Mouse (Mus musculus): Measurements from ENCODE around the gene Stat4. TPM values are rescaled to one million over a fixed set of nuclear protein-coding genes. Genes with fewer than 3 reads are reported as not detected.
A peak's percentile ranks its signal among the peaks of the same experiment; 100 is the strongest.

Gene Stat4
- polyA plus RNA-seq, 1 experiment from 2014 or later = 1.2 TPM

DNA sequence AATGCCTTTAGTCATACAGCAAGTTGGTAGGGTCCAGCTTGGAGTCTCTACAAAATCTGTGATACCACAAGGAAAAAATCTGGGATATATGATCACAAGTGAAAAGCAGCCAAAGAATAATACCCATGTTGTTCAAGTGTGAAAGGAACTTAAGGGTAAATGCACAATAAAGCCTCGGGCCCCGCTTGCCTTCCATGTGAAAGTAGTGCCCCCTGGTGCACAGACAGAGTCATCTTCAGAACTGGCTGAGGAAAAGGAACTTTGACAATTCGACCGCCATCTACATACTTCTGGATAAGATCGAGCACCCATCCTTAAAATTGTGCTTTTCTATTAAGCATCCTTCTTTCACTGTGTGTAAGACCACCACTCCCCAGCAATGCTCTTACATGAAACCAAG lies 11.6 kb downstream of the Stat4 start:
- H3K4me2 ChIP-seq (replicated peaks) = no peak overlapping the region
- H3K4me1 ChIP-seq (replicated peaks) = 0 out of 2 replicates have a peak, but pooled peaks cover 4% of the 10 kb centered on the region
- H3K4me3 ChIP-seq (replicated peaks) = no peak overlapping the region
- no peaks in the 10 kb centered on the region for H3K36me3 ChIP-seq
- H3K9me3 ChIP-seq = no peaks in the 10 kb centered on the region
- WGBS = 50% methylated on average over 5 of the region's 5 CpGs
- H3K27ac ChIP-seq = no peak overlapping the region
- no peak for ATAC-seq
- no peak overlapping the region for H3K9ac ChIP-seq (replicated peaks)
- H3K27me3 ChIP-seq = no peaks in the 10 kb centered on the region

DNA sequence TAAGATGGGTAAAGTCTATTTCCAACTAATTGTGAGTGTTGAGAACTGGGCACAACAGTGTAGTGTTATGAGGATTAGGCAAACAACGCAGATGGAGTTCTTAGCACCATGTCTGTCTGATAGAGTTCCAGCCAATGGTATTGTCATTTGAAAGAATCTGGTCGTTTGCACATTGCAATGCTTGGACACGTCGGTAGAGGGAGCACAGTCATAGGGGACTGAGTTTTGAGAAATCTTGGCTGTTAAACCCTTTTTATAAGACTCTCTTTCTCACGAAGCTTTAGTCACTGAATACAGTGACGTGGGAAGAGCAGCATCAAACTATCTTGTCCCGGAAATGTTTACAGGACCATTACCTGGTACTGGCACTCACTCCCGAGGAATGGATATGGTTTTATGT lies 17.1 kb downstream of the Stat4 start:
- H3K4me2 ChIP-seq (replicated peaks) = no peak overlapping the region
- 27% methylated on average over 8 of the region's 8 CpGs for WGBS
- peaks cover 10% of the 10 kb centered on the region for H3K4me1 ChIP-seq (replicated peaks)
- H3K9me3 ChIP-seq = no peaks in the 10 kb centered on the region
- peaks cover 12% of the 10 kb centered on the region; the same call in 1 of the 2 replicates for H3K27me3 ChIP-seq
- no peaks in the 10 kb centered on the region for H3K36me3 ChIP-seq
- H3K27ac ChIP-seq = no peak overlapping the region
- peak; percentile 60; the same call in 1 of the 2 replicates for ATAC-seq
- H3K9ac ChIP-seq (replicated peaks) = no peak overlapping the region
- no peak overlapping the region for H3K4me3 ChIP-seq (replicated peaks)

DNA sequence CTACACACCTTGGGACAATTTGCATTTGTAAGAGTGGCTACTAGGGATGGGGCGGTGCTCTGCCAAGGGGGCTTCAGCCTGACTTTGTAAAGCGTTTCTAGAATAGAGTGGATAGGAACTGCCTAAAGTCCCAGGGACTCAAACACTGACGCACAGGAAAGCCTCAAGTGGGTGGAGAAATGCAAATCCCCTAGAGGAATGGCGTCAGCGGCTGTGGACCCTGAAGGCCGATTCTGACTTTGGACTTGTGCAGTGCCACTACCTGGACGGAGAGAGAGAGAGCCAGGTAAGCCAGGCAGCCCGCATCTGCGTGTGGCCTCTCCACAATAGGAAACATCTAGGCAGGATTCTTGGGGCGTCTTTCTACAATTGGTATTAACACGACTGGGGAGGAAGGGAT lies 21.5 kb downstream of the Stat4 start:
- 2% methylated on average over 11 of the region's 11 CpGs for WGBS
- Histone ChIP-seq H3K4me1 (replicated peaks) (peaks cover 12% of the 10 kb centered on the region), H3K36me3 (no peaks in the 10 kb centered on the region), H3K4me2 (replicated peaks) (peak overlapping the region; percentile 53), H3K9me3 (no peaks in the 10 kb centered on the region), H3K27ac (no peak overlapping the region), H3K4me3 (replicated peaks) (peak overlapping the region; percentile 33), H3K9ac (replicated peaks) (peak overlapping the region; percentile 32; the same call in 1 of the 2 replicates), H3K27me3 (peaks cover 19% of the 10 kb centered on the region; the same call in 1 of the 2 replicates)
- ATAC-seq = no peak

DNA sequence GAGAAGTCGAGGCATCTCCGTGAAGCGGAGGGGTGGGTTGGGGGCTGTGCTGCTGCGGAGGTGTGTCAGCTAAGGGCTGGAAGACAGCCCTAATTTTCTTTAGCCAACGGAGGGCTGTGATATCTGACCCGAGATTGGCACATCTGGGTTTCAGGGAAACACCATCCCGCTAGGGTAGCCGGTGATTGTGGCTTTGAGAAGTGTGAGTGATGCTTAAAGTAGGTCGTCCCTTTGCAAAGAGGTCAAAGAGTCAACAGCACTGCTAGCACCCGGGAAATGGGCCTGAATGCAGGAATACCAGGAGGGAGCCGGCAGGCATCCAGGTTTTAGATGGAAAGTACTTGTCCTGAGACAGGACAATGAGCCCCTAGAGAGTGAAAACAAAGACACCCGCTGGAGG lies 22.0 kb downstream of the Stat4 start:
- peak overlapping the region; percentile 53 for H3K4me2 ChIP-seq (replicated peaks)
- H3K4me3 ChIP-seq (replicated peaks) = peak overlapping the region; percentile 33
- no peak for ATAC-seq
- peaks cover 19% of the 10 kb centered on the region; the same call in 1 of the 2 replicates for H3K27me3 ChIP-seq
- no peaks in the 10 kb centered on the region for H3K9me3 ChIP-seq
- 3% methylated on average over 12 of the region's 12 CpGs for WGBS
- H3K9ac ChIP-seq (replicated peaks) = 0 out of 2 replicates have a peak overlapping the region, but pooled peaks have one; percentile 32
- H3K4me1 ChIP-seq (replicated peaks) = peaks cover 12% of the 10 kb centered on the region
- H3K27ac ChIP-seq = no peak overlapping the region
- no peaks in the 10 kb centered on the region for H3K36me3 ChIP-seq

DNA sequence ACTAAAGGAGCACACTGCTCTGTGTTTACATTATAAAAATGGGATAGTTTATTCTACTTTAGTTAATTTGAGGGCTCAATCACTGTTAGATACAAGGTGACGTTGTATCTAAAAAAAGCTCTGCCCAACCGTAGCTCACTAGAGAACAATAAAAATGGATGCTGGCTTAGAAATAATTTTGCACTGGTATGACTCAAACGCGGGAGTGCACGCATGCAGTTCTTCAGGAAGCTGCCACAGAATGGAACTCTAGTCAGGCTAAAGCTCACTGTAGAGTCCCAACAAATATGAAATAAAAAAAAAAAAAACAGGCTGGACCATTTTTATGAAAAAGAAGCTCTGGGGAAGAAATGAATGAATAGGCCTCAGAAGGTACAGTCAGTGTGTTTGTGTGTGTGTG lies 23.8 kb downstream of the Stat4 start:
- peaks cover 19% of the 10 kb centered on the region; the same call in 1 of the 2 replicates for H3K27me3 ChIP-seq
- ATAC-seq = no peak
- 96% methylated on average over 5 of the region's 5 CpGs for WGBS

DNA sequence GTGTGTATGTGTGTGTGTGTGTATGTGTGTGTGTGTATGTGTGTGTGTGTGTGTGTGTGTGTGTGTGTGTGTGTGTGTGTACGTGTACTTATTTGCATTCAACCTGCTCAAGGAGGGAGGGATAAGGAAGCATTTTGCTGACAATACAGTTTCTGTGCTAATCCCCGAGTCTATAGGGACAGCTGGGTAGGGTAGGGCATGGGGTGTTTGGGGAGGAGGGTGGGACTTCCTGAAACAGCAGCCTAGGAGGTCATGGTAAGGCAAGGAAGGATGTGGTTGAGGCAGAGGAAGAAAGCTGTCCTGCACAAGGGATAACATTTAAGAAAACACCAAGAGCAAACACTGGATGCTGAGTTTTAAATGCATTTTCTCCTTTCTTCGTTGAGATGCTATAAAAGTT lies 24.3 kb downstream of the Stat4 start:
- Histone ChIP-seq H3K4me2 (replicated peaks) (no peak overlapping the region), H3K9me3 (no peaks in the 10 kb centered on the region), H3K36me3 (no peaks in the 10 kb centered on the region), H3K27me3 (peaks cover 19% of the 10 kb centered on the region; the same call in 1 of the 2 replicates), H3K4me3 (replicated peaks) (no peak overlapping the region), H3K9ac (replicated peaks) (no peak overlapping the region), H3K27ac (no peak overlapping the region), H3K4me1 (replicated peaks) (peaks cover 12% of the 10 kb centered on the region)
- 64% methylated on average over 2 of the region's 3 CpGs for WGBS
- no peak for ATAC-seq

More for the DNA sequence above, 23.8 kb downstream of the Stat4 start:
- no peak overlapping the region for H3K9ac ChIP-seq (replicated peaks)
- H3K4me2 ChIP-seq (replicated peaks) = no peak overlapping the region
- no peak overlapping the region for H3K4me3 ChIP-seq (replicated peaks)
- H3K27ac ChIP-seq = no peak overlapping the region
- H3K36me3 ChIP-seq = no peaks in the 10 kb centered on the region
- H3K4me1 ChIP-seq (replicated peaks) = peaks cover 12% of the 10 kb centered on the region
- no peaks in the 10 kb centered on the region for H3K9me3 ChIP-seq

DNA sequence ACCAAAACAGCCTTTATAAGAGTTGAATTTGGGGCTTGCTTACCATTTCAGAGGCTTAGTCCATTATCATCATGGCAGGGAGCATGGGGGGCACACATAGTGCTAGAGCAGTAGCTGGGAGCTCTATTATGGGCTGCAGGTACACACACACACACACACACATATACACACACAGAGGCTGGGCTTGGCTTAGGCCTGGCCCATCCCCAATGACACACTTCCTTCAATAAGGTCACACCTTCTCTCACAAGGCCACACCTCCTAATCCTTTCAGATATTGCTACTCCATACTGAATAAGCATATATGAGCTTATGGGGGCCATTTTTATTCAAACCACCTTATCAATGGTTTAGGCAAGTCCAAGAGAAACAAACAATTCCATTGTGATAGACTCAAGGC lies 25.3 kb downstream of the Stat4 start:
- H3K4me1 ChIP-seq (replicated peaks) = peaks cover 12% of the 10 kb centered on the region
- H3K4me2 ChIP-seq (replicated peaks) = no peak overlapping the region
- H3K27me3 ChIP-seq = peaks cover 19% of the 10 kb centered on the region; the same call in 1 of the 2 replicates
- no peaks in the 10 kb centered on the region for H3K36me3 ChIP-seq
- H3K9me3 ChIP-seq = no peaks in the 10 kb centered on the region
- no peak for ATAC-seq
- no peak overlapping the region for H3K4me3 ChIP-seq (replicated peaks)
- no peak overlapping the region for H3K27ac ChIP-seq
- no peak overlapping the region for H3K9ac ChIP-seq (replicated peaks)

DNA sequence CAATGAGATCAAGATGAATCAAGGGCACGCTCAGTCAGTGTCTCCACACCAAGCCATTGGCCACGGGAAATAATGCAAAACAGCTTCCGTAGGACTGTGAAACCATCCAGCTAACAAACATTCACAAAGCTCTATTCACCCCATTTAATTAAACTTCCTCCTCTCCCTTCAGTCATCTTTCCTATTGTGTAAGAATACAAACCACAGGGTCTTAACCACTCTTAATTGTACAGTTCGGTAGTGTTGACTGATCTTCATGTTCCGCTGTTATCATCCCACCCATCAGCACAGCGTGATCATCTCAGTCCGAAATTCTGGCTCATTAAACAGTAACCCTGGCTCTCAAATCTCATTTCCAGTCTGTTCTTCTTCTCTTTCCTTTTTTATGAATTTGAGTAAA lies 25.8 kb downstream of the Stat4 start:
- Histone ChIP-seq H3K9me3 (no peaks in the 10 kb centered on the region), H3K4me2 (replicated peaks) (no peak overlapping the region), H3K9ac (replicated peaks) (no peak overlapping the region), H3K27ac (no peak overlapping the region), H3K4me1 (replicated peaks) (peaks cover 12% of the 10 kb centered on the region), H3K36me3 (no peaks in the 10 kb centered on the region), H3K4me3 (replicated peaks) (no peak overlapping the region), H3K27me3 (peaks cover 15% of the 10 kb centered on the region; the same call in 1 of the 2 replicates)
- 87% methylated on average over 7 of the region's 7 CpGs for WGBS
- no peak for ATAC-seq

DNA sequence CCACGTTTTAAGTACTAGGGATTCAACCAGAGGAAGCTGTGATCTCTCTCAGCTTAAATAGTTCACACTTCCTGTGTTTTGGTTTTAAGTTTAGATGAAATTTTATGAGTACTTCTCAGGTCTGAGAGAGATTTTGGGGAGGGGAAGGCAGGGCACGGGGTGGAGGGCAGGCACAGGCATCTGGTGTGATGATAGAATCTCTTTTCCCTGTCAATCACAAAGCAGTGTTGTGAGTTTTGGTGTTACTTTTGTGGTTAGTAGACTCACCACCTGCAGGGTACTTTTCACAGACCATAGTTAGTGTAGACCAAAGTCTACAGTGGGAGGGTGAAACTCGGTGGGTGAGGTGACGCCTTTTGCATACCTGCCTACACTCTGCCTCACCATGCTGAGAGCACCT lies 32.7 kb downstream of the Stat4 start:
- Histone ChIP-seq H3K9me3 (no peaks in the 10 kb centered on the region), H3K4me1 (replicated peaks) (no peaks in the 10 kb centered on the region), H3K27me3 (no peaks in the 10 kb centered on the region), H3K4me2 (replicated peaks) (no peak overlapping the region), H3K9ac (replicated peaks) (no peak overlapping the region), H3K27ac (no peak overlapping the region), H3K36me3 (no peaks in the 10 kb centered on the region), H3K4me3 (replicated peaks) (no peak overlapping the region)
- no peak for ATAC-seq
- WGBS = 81% methylated on average over 4 of the region's 4 CpGs

DNA sequence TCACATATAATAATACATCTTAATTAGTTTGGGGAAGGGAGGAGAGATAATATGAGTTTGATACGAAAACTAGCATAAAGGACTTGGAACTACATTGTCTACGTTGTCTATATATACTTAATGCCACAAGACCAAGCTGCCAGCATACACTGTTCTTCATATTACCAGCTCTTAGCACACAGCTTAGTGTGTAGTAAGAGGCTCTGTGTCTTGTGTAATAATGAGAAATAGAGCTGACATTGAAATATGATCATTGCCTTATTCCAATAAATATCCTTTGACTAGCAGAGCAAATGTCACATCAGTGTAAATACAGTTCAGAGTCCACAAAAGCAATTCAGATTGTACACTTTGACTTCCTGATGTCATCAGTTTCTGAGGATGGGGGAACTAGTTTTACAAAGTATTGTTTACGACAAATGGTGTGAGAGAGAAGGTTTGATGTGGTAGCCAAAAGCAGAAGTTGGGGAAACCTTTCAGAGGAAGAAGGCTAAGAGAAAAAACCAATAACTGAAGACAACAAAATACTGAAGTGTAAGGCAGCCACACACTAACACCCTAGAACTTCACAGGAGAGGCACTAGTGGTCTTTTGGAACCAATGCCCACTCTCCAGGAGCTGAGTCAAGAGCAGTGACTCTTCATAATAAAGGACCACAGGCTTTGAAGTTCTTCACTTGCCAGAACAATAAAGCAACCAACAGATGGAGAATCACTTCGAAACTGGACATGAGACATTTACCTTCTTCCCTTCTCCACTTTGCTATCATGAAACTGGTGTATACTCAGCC lies 35.2 kb downstream of the Stat4 start:
- Histone ChIP-seq H3K27ac (no peak overlapping the region), H3K27me3 (no peaks in the 10 kb centered on the region), H3K4me3 (replicated peaks) (no peak overlapping the region), H3K4me2 (replicated peaks) (no peak overlapping the region), H3K4me1 (replicated peaks) (no peaks in the 10 kb centered on the region), H3K36me3 (no peaks in the 10 kb centered on the region), H3K9me3 (no peaks in the 10 kb centered on the region), H3K9ac (replicated peaks) (no peak overlapping the region)
- 93% methylated on average over 4 of the region's 4 CpGs for WGBS
- ATAC-seq = no peak

DNA sequence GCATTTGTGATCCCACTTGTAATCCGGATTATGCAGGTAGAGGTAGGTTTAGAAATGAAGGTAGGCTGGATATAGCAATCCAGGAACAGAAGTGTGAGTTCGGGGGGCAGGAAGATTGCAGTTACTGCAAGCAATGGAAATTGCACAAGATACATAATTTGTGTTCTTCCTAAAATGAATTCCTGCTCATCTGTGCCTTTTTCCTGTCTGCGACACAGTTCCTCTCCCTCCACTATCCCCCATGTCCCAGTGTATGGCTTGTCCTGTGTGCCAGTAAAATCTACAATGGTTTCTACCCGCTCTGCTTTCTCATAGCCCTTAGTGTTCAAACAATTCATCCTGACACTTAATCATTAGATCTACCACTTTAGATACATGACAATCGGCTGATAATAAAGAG lies 41.7 kb downstream of the Stat4 start:
- Histone ChIP-seq H3K4me2 (replicated peaks) (no peak overlapping the region), H3K36me3 (no peaks in the 10 kb centered on the region), H3K27ac (no peak overlapping the region), H3K4me3 (replicated peaks) (no peak overlapping the region), H3K9me3 (no peaks in the 10 kb centered on the region), H3K27me3 (no peaks in the 10 kb centered on the region), H3K9ac (replicated peaks) (no peak overlapping the region), H3K4me1 (replicated peaks) (no peaks in the 10 kb centered on the region)
- WGBS = 90% methylated on average over 5 of the region's 5 CpGs
- no peak for ATAC-seq

DNA sequence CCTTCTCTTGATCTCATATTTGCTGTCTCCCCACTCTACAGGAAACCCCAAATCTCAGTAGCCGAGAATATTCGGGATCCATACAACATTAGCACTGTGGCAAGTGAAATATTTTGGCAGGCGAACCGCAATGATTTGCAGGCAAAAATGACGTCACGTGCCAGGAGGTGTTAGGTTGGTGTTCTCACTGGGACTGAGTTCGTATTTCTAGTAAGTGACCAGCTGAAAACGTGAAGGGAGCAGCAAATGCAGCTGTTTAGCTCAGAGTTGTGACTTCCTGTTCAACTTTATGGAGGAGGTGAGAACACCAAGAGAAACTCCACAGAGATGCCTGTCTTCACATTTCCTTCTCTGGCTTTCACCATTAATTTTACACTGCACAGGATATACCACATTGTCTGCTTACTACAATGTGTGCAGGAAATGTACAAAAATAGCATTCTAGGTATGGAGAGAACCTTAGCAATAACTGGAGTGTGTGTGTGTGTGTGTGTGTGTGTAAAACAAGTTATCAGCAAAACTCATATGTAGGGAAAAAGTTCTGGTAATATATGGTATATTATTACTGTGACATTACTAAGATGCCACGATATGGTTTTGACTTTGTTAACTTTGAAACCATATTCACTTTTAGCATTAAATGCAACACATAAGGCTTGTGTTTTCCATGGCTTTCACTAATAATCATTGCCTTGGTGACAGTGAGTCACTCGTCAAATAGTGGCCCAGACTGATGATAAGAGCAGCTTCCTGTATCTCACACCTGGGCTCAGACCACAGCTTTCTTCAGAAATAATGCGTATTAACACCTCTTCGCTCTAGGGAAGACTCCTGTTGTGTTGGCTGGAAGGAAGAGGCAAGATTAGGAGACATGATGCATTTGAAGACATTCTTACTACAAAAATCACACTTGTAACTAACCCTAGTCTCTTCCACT lies 48.1 kb downstream of the Stat4 start:
- no peaks in the 10 kb centered on the region for H3K4me1 ChIP-seq (replicated peaks)
- H3K4me2 ChIP-seq (replicated peaks) = no peak overlapping the region
- H3K27me3 ChIP-seq = no peaks in the 10 kb centered on the region
- no peak overlapping the region for H3K9ac ChIP-seq (replicated peaks)
- ATAC-seq = no peak
- H3K36me3 ChIP-seq = no peaks in the 10 kb centered on the region
- WGBS = 91% methylated on average over 12 of the region's 12 CpGs
- H3K4me3 ChIP-seq (replicated peaks) = no peak overlapping the region
- no peaks in the 10 kb centered on the region for H3K9me3 ChIP-seq
- H3K27ac ChIP-seq = no peak overlapping the region

Measured in midbrain, embryonic 13.5 days (tissue).